Mouse (Mus musculus): ENCODE data around the gene Fbxo24.

The Fbxo24 gene

DNA sequence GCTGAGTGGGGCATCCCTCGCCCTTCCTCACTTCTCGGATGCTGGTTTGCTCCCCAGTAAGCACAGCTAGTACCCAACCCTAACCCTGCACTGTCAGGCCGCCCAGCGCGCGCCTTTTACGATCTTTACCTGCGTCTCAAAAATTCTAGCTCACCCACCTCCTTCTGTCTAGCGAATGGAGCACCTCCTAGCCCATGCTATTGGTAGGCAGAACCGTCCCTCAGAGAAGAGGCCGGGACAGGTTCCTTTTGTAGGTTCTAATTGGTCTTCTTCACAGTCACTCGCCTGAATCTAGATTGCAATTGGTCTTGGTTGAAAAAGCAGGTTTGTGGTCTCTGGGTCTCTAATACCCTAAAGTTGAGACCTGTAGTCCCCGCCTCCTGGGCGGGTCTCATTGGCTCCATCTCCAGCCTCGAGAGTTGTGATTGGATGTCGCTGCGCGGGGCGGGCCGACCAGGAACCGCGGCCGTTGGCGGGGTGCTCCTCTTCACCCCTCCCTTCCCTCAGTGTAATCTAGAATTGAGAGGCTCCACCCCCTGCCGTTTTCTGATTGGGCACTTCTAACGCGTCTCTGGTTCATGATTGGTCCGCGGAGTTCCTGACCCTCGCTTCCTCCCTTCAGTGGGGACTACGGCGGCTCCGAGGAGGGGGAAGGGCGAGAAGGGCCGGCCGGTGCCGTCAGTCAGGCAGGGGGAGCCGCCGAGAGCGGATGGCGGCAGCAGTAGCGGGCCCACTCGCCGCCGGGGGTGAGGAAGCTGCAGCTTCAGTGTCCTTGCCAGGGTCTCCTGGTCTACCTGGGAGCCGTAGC, at the start of gene Fbxo24, which contains the start of the genes Lrch4 and Gm20605:
TSS of gene Fbxo24 (minus strand) at position 505 of the 808 bp plus-strand sequence.
TSS of gene Lrch4 (plus strand) at position 624 of the 808 bp plus-strand sequence.
TSS of gene Gm20605 (plus strand) at position 678 of the 808 bp plus-strand sequence.
- DNase-seq: peak; percentile 99

GRCm38 (mm10) chr5:137677859-137678258, 49.1 kb upstream of the Fbxo24 start:
- DNase-seq: no peak

GRCm38 (mm10) chr5:137674786-137675185, 46.0 kb upstream of the Fbxo24 start:
- DNase-seq: no peak

GRCm38 (mm10) chr5:137673015-137673414, 44.2 kb upstream of the Fbxo24 start:
- no peak for DNase-seq

DNA sequence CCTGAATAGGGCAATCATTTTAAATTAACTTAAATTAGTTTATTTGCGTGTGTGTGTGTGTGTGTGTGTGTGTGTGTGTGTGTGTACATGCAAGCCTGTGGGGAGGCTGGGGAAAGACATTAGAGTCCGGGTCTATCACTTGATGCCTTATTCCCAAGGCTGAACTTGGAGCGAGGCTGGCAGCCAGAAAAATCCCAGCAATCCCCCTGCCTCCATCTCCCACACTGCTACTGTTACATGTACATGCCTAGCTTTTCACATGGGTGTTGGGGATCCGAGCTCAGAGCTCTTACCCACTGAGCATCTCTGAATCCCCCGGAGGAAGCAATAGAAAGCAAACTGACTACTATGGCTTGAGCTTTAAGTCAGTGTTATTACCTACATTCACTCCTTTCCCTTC, 43.6 kb upstream of the Fbxo24 start:
- DNase-seq: no peak

DNA sequence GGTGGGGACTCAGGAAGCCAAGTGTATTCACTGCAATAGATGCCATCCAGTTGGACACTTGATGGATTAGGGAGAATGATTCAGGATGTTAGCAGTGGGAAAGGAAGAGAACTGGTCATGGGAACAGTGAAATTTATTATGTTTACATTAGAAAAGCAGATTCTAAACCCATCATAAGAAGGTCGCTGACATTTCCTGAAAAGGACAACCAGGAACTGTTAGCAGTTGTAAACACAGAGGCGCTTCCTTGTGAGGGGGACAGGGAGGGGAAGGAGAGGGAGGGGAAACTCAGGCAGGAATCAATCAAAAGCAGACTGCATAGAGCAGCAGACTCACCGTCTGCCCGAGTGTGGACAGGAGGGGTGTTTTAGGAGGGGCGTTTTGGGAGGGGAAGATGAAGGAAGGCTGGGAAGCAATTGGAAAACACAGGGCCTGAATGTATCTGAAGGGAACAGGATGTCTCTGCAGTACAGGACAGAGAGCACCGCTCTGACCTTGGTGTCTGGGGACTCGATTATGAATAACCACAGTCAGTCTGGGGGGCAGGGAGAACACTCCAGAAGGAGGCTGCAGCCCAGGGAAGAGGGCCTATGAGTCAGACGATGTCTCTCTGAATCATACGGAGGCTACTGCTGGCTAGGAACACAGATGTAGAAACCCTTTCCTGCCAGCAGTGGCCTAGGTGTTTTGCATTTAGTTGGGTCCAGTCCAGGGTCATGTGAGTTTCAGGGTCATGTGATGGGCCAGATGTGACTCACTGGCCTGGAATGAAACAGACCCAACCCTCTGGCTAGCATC, 42.8 kb upstream of the Fbxo24 start:
- peak; percentile 77 for DNase-seq

DNA sequence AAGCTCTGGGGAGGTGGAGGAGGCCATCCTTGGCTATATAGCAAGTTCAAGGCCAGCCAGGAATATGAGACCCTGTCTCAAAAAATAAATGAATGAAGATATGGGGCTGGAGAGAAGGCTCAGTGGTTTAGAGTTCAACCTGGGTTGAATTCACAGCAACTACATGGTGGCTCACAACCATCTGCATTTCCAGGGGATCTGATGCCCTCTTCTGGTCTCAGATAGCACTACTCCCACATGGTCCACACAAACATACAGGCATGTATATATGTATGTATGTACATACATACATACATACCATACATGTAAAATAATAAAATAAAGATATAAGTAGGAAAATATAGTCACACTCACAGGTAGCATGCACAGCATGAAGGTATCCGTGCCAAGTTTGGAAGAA, 41.4 kb upstream of the Fbxo24 start:
- no peak for DNase-seq

DNA sequence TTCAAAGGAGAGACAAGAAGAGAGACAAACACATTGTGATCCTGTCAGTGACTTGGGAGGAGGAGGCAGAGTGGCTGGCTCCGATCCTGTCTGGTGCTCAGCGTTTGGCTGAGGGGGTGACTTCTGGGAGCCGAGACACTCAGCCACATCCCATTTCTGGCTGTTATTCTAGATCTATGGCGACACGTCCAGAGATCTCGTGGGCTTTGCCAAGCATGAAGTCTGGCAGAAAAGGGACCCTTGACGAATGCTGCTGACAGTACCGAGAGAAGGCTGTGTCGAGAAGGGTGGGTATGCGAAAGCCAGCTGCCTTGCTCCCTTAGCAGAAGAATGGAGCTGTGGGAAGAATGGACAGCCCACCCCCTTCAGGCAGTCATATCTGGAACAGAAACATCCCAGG, 40.2 kb upstream of the Fbxo24 start:
- no peak for DNase-seq

GRCm38 (mm10) chr5:137663057-137663456, 34.3 kb upstream of the Fbxo24 start:
- no peak for DNase-seq

DNA sequence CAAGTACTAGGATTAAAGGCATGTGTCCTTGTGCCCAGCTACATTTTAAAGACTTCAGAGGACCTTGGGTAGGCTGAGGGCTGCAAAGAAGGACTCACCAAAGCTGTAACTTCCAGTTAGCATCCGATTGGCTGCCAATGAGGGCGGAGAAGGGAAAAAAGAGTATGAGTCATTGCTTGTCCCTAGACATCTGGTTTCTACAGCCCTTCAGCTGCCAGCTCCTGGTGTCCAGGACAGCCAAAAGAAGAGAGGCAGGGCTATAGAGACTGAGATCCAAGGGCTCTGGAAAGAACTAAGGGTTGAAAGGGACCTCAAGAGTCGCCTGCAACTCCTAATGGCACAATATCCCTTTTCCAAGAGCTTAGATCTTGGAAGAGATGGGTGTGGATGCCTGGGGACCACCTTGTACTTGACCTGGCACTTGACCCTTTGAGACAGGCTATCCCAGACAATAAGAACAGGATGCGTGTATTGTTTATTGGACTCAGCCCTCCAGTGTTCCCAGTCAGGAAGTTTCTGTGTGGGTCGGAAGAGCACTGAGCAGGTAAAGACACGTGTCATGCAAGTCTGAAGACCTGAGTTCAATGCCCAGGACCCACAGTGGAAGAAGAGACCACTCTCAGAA, 31.4 kb upstream of the Fbxo24 start:
- no peak for DNase-seq

GRCm38 (mm10) chr5:137656977-137657376, 28.2 kb upstream of the Fbxo24 start:
- peak; percentile 85 for DNase-seq

- DNase-seq: no peak
Observed at GRCm38 (mm10) chr5:137654746-137655145, 25.9 kb upstream of the Fbxo24 start.

- DNase-seq: no peak
Observed at GRCm38 (mm10) chr5:137653366-137653765, 24.6 kb upstream of the Fbxo24 start.

- DNase-seq: peak; percentile 88
Observed at GRCm38 (mm10) chr5:137652474-137652873, 23.7 kb upstream of the Fbxo24 start.

- no peak for DNase-seq
Observed at GRCm38 (mm10) chr5:137649669-137650571, 21.1 kb upstream of the Fbxo24 start.

DNA sequence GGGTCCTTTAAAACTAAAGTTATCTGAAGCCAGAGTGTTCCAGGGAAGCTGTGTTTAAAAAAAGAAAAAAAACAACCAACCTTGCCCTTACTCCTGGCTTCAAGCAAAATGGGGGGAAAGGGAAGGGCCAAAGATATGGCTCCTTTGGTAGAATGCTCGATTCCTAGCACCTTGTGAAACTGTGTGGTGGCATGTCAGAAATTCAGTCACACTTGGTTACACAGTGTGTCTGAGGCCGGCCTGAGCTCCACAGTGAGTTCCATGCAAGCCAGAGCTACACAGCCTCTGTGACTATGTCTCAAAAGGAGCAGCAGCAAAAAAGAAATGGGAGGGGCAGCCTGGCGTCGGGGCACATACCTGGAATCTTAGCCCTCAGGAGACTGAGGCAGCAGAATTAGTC, 20.4 kb upstream of the Fbxo24 start:
- DNase-seq: no peak

DNA sequence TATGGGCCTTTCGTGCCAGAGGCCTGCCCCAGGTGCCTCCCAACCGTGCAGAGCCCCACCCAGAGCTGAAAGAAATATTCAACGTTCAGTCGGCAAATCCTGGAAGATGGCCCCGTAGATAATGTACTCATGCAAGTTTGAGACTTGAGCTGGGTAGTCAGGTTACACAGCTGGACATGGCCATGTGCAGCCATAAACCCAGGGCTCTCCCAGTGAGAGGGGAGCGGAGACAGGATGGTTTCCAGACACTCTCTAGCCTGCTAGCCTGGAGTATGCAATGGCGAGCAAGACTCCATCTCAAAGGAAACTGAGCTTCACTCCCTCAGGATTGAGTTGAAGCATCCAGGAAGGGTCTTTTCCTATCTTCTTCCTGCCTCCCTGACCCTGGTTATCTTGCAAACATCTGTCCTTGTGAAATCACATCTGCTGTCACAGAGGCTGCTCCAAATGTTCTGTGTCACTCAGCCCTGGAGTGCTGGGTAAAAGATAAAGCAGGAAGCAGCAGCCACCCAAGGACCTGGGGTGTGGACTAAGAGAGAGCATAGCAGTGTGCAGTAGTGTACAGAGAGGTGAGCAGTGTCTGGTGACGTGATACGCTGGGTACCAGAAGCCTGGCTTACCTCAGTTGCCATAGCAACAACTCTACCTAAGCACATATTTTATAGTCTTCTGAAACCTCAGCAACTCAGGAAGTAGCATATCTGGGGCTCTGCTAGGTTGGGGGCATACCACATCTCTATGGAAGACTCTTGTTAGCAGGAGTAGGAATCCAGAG, 19.2 kb upstream of the Fbxo24 start:
- no peak for DNase-seq

- peak; percentile 56 for DNase-seq
Observed at GRCm38 (mm10) chr5:137645652-137646091, 16.9 kb upstream of the Fbxo24 start, which contains the start of gene Irs3. Gene Irs3, minus strand, starts transcription at chr5:137645714.

DNA sequence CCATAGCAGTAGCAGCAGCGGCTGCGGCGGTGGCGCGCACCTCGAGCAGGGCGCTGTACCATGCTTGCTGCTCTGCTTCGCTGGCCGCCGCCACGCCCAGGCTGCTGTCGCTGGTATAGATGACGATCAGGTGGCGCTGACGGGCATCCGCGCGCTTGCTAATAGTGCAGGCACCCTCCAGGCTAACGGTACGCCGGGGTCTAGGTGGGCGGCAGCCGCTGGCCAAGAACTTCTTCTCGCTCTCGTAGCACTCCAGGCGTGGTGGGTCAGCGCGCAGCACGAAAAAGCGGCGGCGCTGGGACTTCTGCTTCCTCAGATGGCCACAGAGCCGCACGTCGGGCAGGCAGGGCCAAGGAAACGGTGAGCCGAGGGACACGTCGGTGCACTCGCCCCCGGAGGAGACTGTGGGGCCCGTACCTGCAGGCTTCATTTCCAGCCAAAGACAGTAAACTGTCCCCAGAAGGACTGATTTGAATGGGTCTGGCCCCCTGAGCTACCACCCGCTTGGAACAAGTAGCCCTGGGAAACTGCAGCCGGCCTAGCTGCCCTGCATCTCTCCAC, 16.4 kb upstream of the Fbxo24 start:
- peak; percentile 56 for DNase-seq

- no peak for DNase-seq
Observed at GRCm38 (mm10) chr5:137644484-137644883, 15.7 kb upstream of the Fbxo24 start.

DNA sequence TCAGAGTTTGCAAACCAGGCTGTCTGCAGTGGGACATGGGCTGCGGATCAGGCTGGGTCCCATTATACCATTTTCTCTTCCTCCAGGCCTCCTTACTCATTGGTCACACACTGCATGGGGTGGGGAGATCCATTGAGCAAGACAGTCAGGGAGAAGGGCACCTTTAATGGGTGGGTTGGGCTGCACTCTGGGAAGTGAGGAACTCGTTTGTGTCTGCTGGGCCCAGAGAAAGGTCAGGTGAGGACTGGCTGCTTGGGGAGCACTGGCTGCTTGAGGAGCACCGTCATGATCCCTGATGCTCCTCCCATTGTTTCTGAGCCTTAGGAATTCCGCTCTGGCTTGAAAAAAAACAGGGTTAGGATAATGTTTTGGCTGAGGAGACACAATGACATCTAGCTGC, 14.1 kb upstream of the Fbxo24 start:
- DNase-seq: no peak

Measured in kidney, postnatal 10 days (tissue).